Mouse (Mus musculus) CD8-positive naive resting alpha-beta T cell, adult 2 months (primary cell): ENCODE measurements around the gene H2afy2.

Experiments
- DNase-seq, 2 experiments: peaks; one replicate each; pipeline ENCODE4 v3.0.0; 2022; ENCODE audit warnings: low read depth in 2 of 2, low spot score in 2 of 2

The H2afy2 gene

GRCm38 (mm10) chr10:61783621-61784251 lies at the start of gene H2afy2:
Gene H2afy2, minus strand, starts transcription at chr10:61784147.
- no peak for DNase-seq

GRCm38 (mm10) chr10:61832713-61833112 lies 48.8 kb upstream of the H2afy2 start:
- no peak for DNase-seq

GRCm38 (mm10) chr10:61831741-61832140 lies 47.8 kb upstream of the H2afy2 start:
- DNase-seq, result no peak

- DNase-seq, result no peak
Measured at GRCm38 (mm10) chr10:61831251-61831650, 47.3 kb upstream of the H2afy2 start.

GRCm38 (mm10) chr10:61830817-61831216 lies 46.9 kb upstream of the H2afy2 start:
- DNase-seq, result no peak

- no peak for DNase-seq
Measured at GRCm38 (mm10) chr10:61829046-61829445, 45.1 kb upstream of the H2afy2 start.

GRCm38 (mm10) chr10:61827950-61828936 lies 44.3 kb upstream of the H2afy2 start:
- DNase-seq, result no peak

- no peak for DNase-seq
Measured at GRCm38 (mm10) chr10:61826753-61827435, 42.9 kb upstream of the H2afy2 start.

GRCm38 (mm10) chr10:61825979-61826752 lies 42.2 kb upstream of the H2afy2 start:
- DNase-seq, result no peak

GRCm38 (mm10) chr10:61825536-61825935 lies 41.6 kb upstream of the H2afy2 start:
- no peak for DNase-seq

- DNase-seq, result no peak
Measured at GRCm38 (mm10) chr10:61823731-61824115, 39.8 kb upstream of the H2afy2 start.

- no peak for DNase-seq
Measured at GRCm38 (mm10) chr10:61822968-61823730, 39.2 kb upstream of the H2afy2 start.

GRCm38 (mm10) chr10:61820050-61820449 lies 36.1 kb upstream of the H2afy2 start:
- DNase-seq, result no peak

- no peak for DNase-seq
Measured at GRCm38 (mm10) chr10:61811987-61812386, 28.0 kb upstream of the H2afy2 start.

GRCm38 (mm10) chr10:61798133-61798576 lies 14.2 kb upstream of the H2afy2 start:
- no peak for DNase-seq

- no peak for DNase-seq
Measured at GRCm38 (mm10) chr10:61795458-61795857, 11.5 kb upstream of the H2afy2 start.

- DNase-seq, result no peak
Measured at GRCm38 (mm10) chr10:61794971-61795370, 11.0 kb upstream of the H2afy2 start.

GRCm38 (mm10) chr10:61793015-61793414 lies 9.1 kb upstream of the H2afy2 start:
- no peak for DNase-seq

GRCm38 (mm10) chr10:61788499-61788898 lies 4.6 kb upstream of the H2afy2 start:
- DNase-seq, result no peak
